Mouse (Mus musculus) midbrain, embryonic 12.5 days (tissue): ENCODE data around the gene Cmtr2. TPM values are rescaled to one million over a fixed set of nuclear protein-coding genes. Genes with fewer than 3 reads are reported as not detected.

Experiments
- ATAC-seq: fragments of 200-750 bp; cut with Nextera tagmentation; 2 replicates; pipeline ENCODE4 v1.8.0; 2017; ENCODE audit warnings: low read depth, moderate TSS enrichment, moderate library complexity; ENCODE audit not compliant: low FRiP score
- H3K27ac ChIP-seq: fragments of 300-500 bp; sonication (generic); replicated peaks from 2 replicates; pipeline ENCODE4 v1.5.1; 2016; ENCODE audit warnings: mild to moderate bottlenecking
- H3K27me3 ChIP-seq: fragments of 300-500 bp; sonication (generic); 2 replicates; pipeline ENCODE4 v1.6.1; 2016; ENCODE audit warnings: mild to moderate bottlenecking
- H3K36me3 ChIP-seq: fragments of 300-500 bp; sonication (generic); 2 replicates; pipeline ENCODE4 v1.6.1; 2016
- H3K4me1 ChIP-seq: fragments of 300-500 bp; sonication (generic); 2 replicates; pipeline ENCODE4 v1.6.1; 2016
- H3K4me2 ChIP-seq: fragments of 300-500 bp; sonication (generic); replicated peaks from 2 replicates; pipeline ENCODE4 v1.6.1; 2016; ENCODE audit warnings: mild to moderate bottlenecking, moderate library complexity
- H3K4me3 ChIP-seq: fragments of 300-500 bp; sonication (generic); 2 replicates; pipeline ENCODE4 v1.5.1; 2016; ENCODE audit warnings: mild to moderate bottlenecking
- H3K9ac ChIP-seq: fragments of 300-500 bp; sonication (generic); replicated peaks from 2 replicates; pipeline ENCODE4 v1.6.1; 2016; ENCODE audit warnings: mild to moderate bottlenecking, moderate library complexity
- H3K9me3 ChIP-seq: fragments of 300-500 bp; sonication (generic); 2 replicates; pipeline ENCODE4 v1.6.1; 2016; ENCODE audit warnings: mild to moderate bottlenecking
- WGBS: fragments of 180-500 bp; shearing (Covaris S2); methylation state at CpG from one replicate; pipeline ENCODE4 v1.1.7; 2016; 5-methylcytosine and 5-hydroxymethylcytosine counted together
- polyA plus RNA-seq: library from polyadenylated mRNA; unstranded; fragments of >200 nt; fragmentation: Nextera tagmentation; extraction: Ambion mirVana; gene quantifications from 2 replicates; pipeline ENCODE4 v1.2.1, GENCODE M21; 2016

The Cmtr2 gene
- polyA plus RNA-seq, 1 experiment from 2014 or later, result 13.6 TPM

- Histone ChIP-seq H3K4me3 (peak within 1 kb of the TSS; percentile 41), H3K9me3 (no peaks in the 10 kb centered on the region), H3K4me2 (peak within 1 kb of the TSS; percentile 66), H3K36me3 (no peaks in the 10 kb centered on the region), H3K4me1 (peaks cover 11% of the 10 kb centered on the region), H3K27me3 (0 out of 2 replicates have a peak, but pooled peaks cover 3% of the 10 kb centered on the region), H3K9ac (peak within 1 kb of the TSS; percentile 44; the same call in 1 of the 2 replicates), H3K27ac (no peak within 1 kb of the TSS)
- peak; percentile 86 for ATAC-seq
- 1% methylated on average over 15 of the region's 15 CpGs for WGBS
These were observed 51.3 kb downstream of the Cmtr2 start, which contains the start of gene Hydin for GRCm38 (mm10) chr8:110266741-110267140. Gene Hydin, plus strand, starts transcription at chr8:110266977.

GRCm38 (mm10) chr8:110267268-110267667, 51.8 kb downstream of the Cmtr2 start:
- ATAC-seq, result no peak
- H3K36me3 ChIP-seq, result no peaks in the 10 kb centered on the region
- no peak overlapping the region for H3K27ac ChIP-seq
- H3K9ac ChIP-seq, result peak overlapping the region; percentile 44; the same call in 1 of the 2 replicates
- peaks cover 11% of the 10 kb centered on the region for H3K4me1 ChIP-seq
- H3K4me3 ChIP-seq, result peak overlapping the region; percentile 41
- 0 out of 2 replicates have a peak, but pooled peaks cover 3% of the 10 kb centered on the region for H3K27me3 ChIP-seq
- H3K9me3 ChIP-seq, result no peaks in the 10 kb centered on the region
- WGBS, result 15% methylated on average over 12 of the region's 12 CpGs
- peak overlapping the region; percentile 66 for H3K4me2 ChIP-seq

- no peak overlapping the region for H3K4me2 ChIP-seq
- H3K9me3 ChIP-seq, result no peaks in the 10 kb centered on the region
- ATAC-seq, result no peak
- H3K27ac ChIP-seq, result no peak overlapping the region
- H3K36me3 ChIP-seq, result no peaks in the 10 kb centered on the region
- peaks cover 16% of the 10 kb centered on the region for H3K4me1 ChIP-seq
- WGBS, result 92% methylated on average over 4 of the region's 4 CpGs
- no peak overlapping the region for H3K9ac ChIP-seq
- no peak overlapping the region for H3K4me3 ChIP-seq
- H3K27me3 ChIP-seq, result 0 out of 2 replicates have a peak, but pooled peaks cover 3% of the 10 kb centered on the region
These were observed 55.2 kb downstream of the Cmtr2 start for GRCm38 (mm10) chr8:110270659-110271058.

GRCm38 (mm10) chr8:110273394-110273793, 57.9 kb downstream of the Cmtr2 start:
- H3K4me1 ChIP-seq, result peaks cover 11% of the 10 kb centered on the region; the same call in 1 of the 2 replicates
- WGBS, result 74% methylated on average over 2 of the region's 2 CpGs
- no peaks in the 10 kb centered on the region for H3K9me3 ChIP-seq
- H3K4me3 ChIP-seq, result no peak overlapping the region
- H3K27me3 ChIP-seq, result no peaks in the 10 kb centered on the region
- no peak overlapping the region for H3K9ac ChIP-seq
- H3K27ac ChIP-seq, result no peak overlapping the region
- no peak overlapping the region for H3K4me2 ChIP-seq
- no peak for ATAC-seq
- no peaks in the 10 kb centered on the region for H3K36me3 ChIP-seq

Other genes starting within 250 kb of the Cmtr2 start
- gene Tat, start 225.2 kb upstream of the Cmtr2 start, polyA plus RNA-seq, result not detected in 2 replicates
- not detected in 2 replicates for gene Chst4, start 175.9 kb upstream of the Cmtr2 start, polyA plus RNA-seq
- 13.6 and 15.5 TPM in 2 replicates for gene Zfp612, start 135.9 kb upstream of the Cmtr2 start, polyA plus RNA-seq
- not detected in 2 replicates for gene Gm21964, start 114.5 kb upstream of the Cmtr2 start, polyA plus RNA-seq
- not detected in 2 replicates for gene Gm17720, start 112.9 kb upstream of the Cmtr2 start, polyA plus RNA-seq
- 7.2 and 10.9 TPM in 2 replicates for gene Calb2, start 47.5 kb upstream of the Cmtr2 start, polyA plus RNA-seq
- gene Hydin, start 51.3 kb downstream of the Cmtr2 start, polyA plus RNA-seq, result 0.03 and 0.05 TPM in 2 replicates